Mouse (Mus musculus) bone marrow macrophage, adult 2 months (primary cell): Measurements from ENCODE around the gene Skap1.

ENCODE experiments used
- CTCF ChIP-seq: IDR thresholded peaks from 2 replicates; pipeline ENCODE4 v1.5.1; 2012; ENCODE audit warnings: low read depth, mild to moderate bottlenecking, low read length, moderate library complexity
- POLR2A ChIP-seq: IDR thresholded peaks from 2 replicates; pipeline ENCODE4 v1.6.1; 2012; ENCODE audit warnings: mild to moderate bottlenecking, low read depth, low read length, borderline replicate concordance

GRCm38 (mm10) chr11:96713210-96714005, 249.0 kb downstream of the Skap1 start:
- TF ChIP-seq POLR2A = no peak
- TF ChIP-seq CTCF = no peak
